Mouse (Mus musculus): ENCODE data around the gene Gal3st4.

Gene Gal3st4

GRCm38 (mm10) chr5:138262001-138262400, 10.6 kb downstream of the Gal3st4 start:
- DNase-seq (ENCODE audit: low spot score), result no peak

GRCm38 (mm10) chr5:138260834-138261233, 11.8 kb downstream of the Gal3st4 start:
- DNase-seq (ENCODE audit: low spot score), result no peak

- DNase-seq (ENCODE audit: low spot score), result no peak
Measured at GRCm38 (mm10) chr5:138260051-138260450, 12.6 kb downstream of the Gal3st4 start.

GRCm38 (mm10) chr5:138258993-138259392, 13.6 kb downstream of the Gal3st4 start:
- DNase-seq (ENCODE audit: low spot score), result no peak

GRCm38 (mm10) chr5:138258542-138258941, 14.1 kb downstream of the Gal3st4 start:
- DNase-seq (ENCODE audit: low spot score), result no peak

GRCm38 (mm10) chr5:138258078-138258477, 14.6 kb downstream of the Gal3st4 start:
- DNase-seq (ENCODE audit: low spot score), result no peak

GRCm38 (mm10) chr5:138257585-138257978, 15.1 kb downstream of the Gal3st4 start:
- DNase-seq (ENCODE audit: low spot score), result no peak

- no peak for DNase-seq (ENCODE audit: low spot score)
Measured at GRCm38 (mm10) chr5:138256966-138257584, 15.6 kb downstream of the Gal3st4 start.

GRCm38 (mm10) chr5:138256094-138256467, 16.6 kb downstream of the Gal3st4 start:
- DNase-seq (ENCODE audit: low spot score), result no peak

- DNase-seq (ENCODE audit: low spot score), result peak; percentile 91
Measured at GRCm38 (mm10) chr5:138255353-138256093, 17.1 kb downstream of the Gal3st4 start, which contains the start of gene Lamtor4. TSS of gene Lamtor4 (plus strand) at chr5:138255482.

- DNase-seq (ENCODE audit: low spot score), result no peak
Measured at GRCm38 (mm10) chr5:138253061-138253460, 19.6 kb downstream of the Gal3st4 start.

- DNase-seq (ENCODE audit: low spot score), result no peak
Measured at GRCm38 (mm10) chr5:138251144-138251543, 21.5 kb downstream of the Gal3st4 start.

- DNase-seq (ENCODE audit: low spot score), result no peak
Measured at GRCm38 (mm10) chr5:138241511-138241910, 31.1 kb downstream of the Gal3st4 start.

GRCm38 (mm10) chr5:138234224-138234623, 38.4 kb downstream of the Gal3st4 start:
- DNase-seq (ENCODE audit: low spot score), result no peak

GRCm38 (mm10) chr5:138233778-138234177, 38.9 kb downstream of the Gal3st4 start:
- DNase-seq (ENCODE audit: low spot score), result no peak

- no peak for DNase-seq (ENCODE audit: low spot score)
Measured at GRCm38 (mm10) chr5:138229511-138229910, 43.1 kb downstream of the Gal3st4 start.

- DNase-seq (ENCODE audit: low spot score), result peak; percentile 63
Measured at GRCm38 (mm10) chr5:138228026-138228425, 44.6 kb downstream of the Gal3st4 start.

- no peak for DNase-seq (ENCODE audit: low spot score)
Measured at GRCm38 (mm10) chr5:138227367-138227766, 45.3 kb downstream of the Gal3st4 start.

GRCm38 (mm10) chr5:138226491-138226890, 46.1 kb downstream of the Gal3st4 start:
- no peak for DNase-seq (ENCODE audit: low spot score)

GRCm38 (mm10) chr5:138225700-138226099, 46.9 kb downstream of the Gal3st4 start, which contains the start of gene Nxpe5:
TSS of gene Nxpe5 (plus strand) at chr5:138225898.
- no peak for DNase-seq (ENCODE audit: low spot score)

GRCm38 (mm10) chr5:138223287-138223686, 49.4 kb downstream of the Gal3st4 start:
- no peak for DNase-seq (ENCODE audit: low spot score)

GRCm38 (mm10) chr5:138222111-138222510, 50.5 kb downstream of the Gal3st4 start:
- DNase-seq (ENCODE audit: low spot score), result peak; percentile 95

- DNase-seq (ENCODE audit: low spot score), result no peak
Measured at GRCm38 (mm10) chr5:138219864-138220263, 52.8 kb downstream of the Gal3st4 start.

Measured in testis, postnatal 10 days (tissue).